Mouse (Mus musculus) stomach, postnatal 0 days (tissue): Measurements from ENCODE around the gene Oas2. TPM values are rescaled to one million over a fixed set of nuclear protein-coding genes. Genes with fewer than 3 reads are reported as not detected.
A peak's percentile ranks its signal among the peaks of the same experiment; 100 is the strongest.
"Not testable (repeated sequence)": the region's sequence is repeated elsewhere in the genome, so short reads cannot be mapped to it uniquely, and the experiment has no call there.

ENCODE experiments used
- ATAC-seq: fragments of 200-750 bp; cut with Nextera tagmentation; 2 replicates; pipeline ENCODE4 v1.8.0; 2017; ENCODE audit not compliant: low FRiP score, low TSS enrichment
- DNase-seq: peaks from one replicate; pipeline ENCODE4 v3.0.0-alpha.2; 2016; ENCODE audit warnings: low spot score
- H3K27ac ChIP-seq: fragments of 300-500 bp; sonication (generic); replicated peaks from 2 replicates; pipeline ENCODE4 v1.5.1; 2014; ENCODE audit warnings: mild to moderate bottlenecking, control low read depth
- H3K27me3 ChIP-seq: fragments of 300-500 bp; sonication (generic); 2 replicates; pipeline ENCODE4 v1.6.1; 2014; ENCODE audit warnings: low read length; ENCODE audit not compliant: control insufficient read depth, insufficient read depth
- H3K36me3 ChIP-seq: fragments of 300-500 bp; sonication (generic); 2 replicates; pipeline ENCODE4 v1.6.1; 2014; ENCODE audit warnings: low read length, mixed read lengths; ENCODE audit not compliant: control insufficient read depth, insufficient read depth
- H3K4me1 ChIP-seq: fragments of 300-500 bp; sonication (generic); replicated peaks from 2 replicates; pipeline ENCODE4 v1.6.1; 2014; ENCODE audit warnings: antibody characterized with exemption; ENCODE audit not compliant: control insufficient read depth, insufficient read depth
- H3K4me2 ChIP-seq: fragments of 300-500 bp; sonication (generic); replicated peaks from 2 replicates; pipeline ENCODE4 v1.6.1; 2014; ENCODE audit warnings: low read depth, mild to moderate bottlenecking, control low read depth, moderate library complexity
- H3K4me3 ChIP-seq: fragments of 300-500 bp; sonication (generic); 2 replicates; pipeline ENCODE4 v1.5.1; 2014; ENCODE audit warnings: low read depth, low read length, control low read depth
- H3K9ac ChIP-seq: fragments of 300-500 bp; sonication (generic); 2 replicates; pipeline ENCODE4 v1.6.1; 2014; ENCODE audit warnings: mild to moderate bottlenecking, low read length, control low read depth, mixed read lengths
- H3K9me3 ChIP-seq: fragments of 300-500 bp; sonication (generic); 2 replicates; pipeline ENCODE4 v1.6.1; 2016; ENCODE audit warnings: low read length; ENCODE audit not compliant: control insufficient read depth
- CTCF ChIP-seq: IDR thresholded peaks from 2 replicates; pipeline ENCODE4 v1.5.1; 2016; ENCODE audit warnings: antibody characterized with exemption, low read depth, mild to moderate bottlenecking, moderate library complexity
- EP300 ChIP-seq: optimal IDR thresholded peaks from 2 replicates; pipeline ENCODE3; 2016; ENCODE audit warnings: antibody characterized with exemption
- WGBS: fragments of 180-500 bp; shearing (Covaris S2); extraction: QIAGEN DNeasy Blood & Tissue Kit; methylation state at CpG from one replicate; pipeline ENCODE4 v1.1.7; 2014; 5-methylcytosine and 5-hydroxymethylcytosine counted together
- polyA plus RNA-seq: library from polyadenylated mRNA; unstranded; fragments of >200 nt; fragmentation: Nextera tagmentation; extraction: Ambion mirVana; gene quantifications from 2 replicates; pipeline ENCODE4 v1.2.1, GENCODE M21; 2015

Oas2 gene
- polyA plus RNA-seq = 0.59 and 0.74 TPM in 2 replicates

GRCm38 (mm10) chr5:120749688-120750087 lies at the start of gene Oas2:
Gene Oas2, minus strand, starts transcription at chr5:120749853.
- WGBS = 45% methylated on average over 5 of the region's 5 CpGs
- no peaks in the 10 kb centered on the region for H3K36me3 ChIP-seq
- no peak within 1 kb of the TSS for H3K27ac ChIP-seq
- no peaks in the 10 kb centered on the region for H3K9me3 ChIP-seq
- ATAC-seq (peak; percentile 53; the same call in 1 of the 2 replicates), DNase-seq (no peak)
- H3K4me3 ChIP-seq = no peak within 1 kb of the TSS
- no peak within 1 kb of the TSS for H3K9ac ChIP-seq
- no peaks in the 10 kb centered on the region for H3K4me1 ChIP-seq
- no peak within 1 kb of the TSS for H3K4me2 ChIP-seq
- no peak for TF ChIP-seq EP300
- H3K27me3 ChIP-seq = no peaks in the 10 kb centered on the region

- not testable (repeated sequence) for H3K9ac ChIP-seq, DNase-seq, H3K4me1 ChIP-seq, H3K4me3 ChIP-seq, H3K27me3 ChIP-seq, ATAC-seq, H3K4me2 ChIP-seq, H3K36me3 ChIP-seq, H3K9me3 ChIP-seq, H3K27ac ChIP-seq
- WGBS = 46% methylated on average over 2 of the region's 2 CpGs
These were observed 49.3 kb upstream of the Oas2 start for GRCm38 (mm10) chr5:120798943-120799342.

DNA sequence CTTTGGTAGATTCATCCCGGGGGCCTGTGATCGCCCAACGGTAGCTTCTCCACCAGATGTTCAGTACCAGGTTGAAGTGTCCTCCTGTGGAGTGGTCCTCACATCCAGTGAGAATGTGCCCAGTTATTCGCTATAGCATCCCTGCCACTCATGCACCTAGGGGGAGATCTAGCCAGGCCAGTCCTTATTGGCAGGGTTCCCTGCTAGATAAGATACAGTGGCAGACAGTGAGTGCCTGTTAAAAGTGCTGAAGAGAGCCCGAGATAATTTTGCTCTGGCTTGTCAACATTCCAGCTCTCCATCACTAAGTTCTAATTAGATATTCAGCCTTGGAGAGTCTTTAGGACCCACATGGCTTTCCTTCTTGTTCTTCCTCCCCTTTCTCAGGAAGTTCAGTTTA lies 48.5 kb upstream of the Oas2 start:
- H3K9me3 ChIP-seq, H3K27me3 ChIP-seq, H3K4me3 ChIP-seq, H3K4me1 ChIP-seq, H3K36me3 ChIP-seq, ATAC-seq, H3K4me2 ChIP-seq, H3K27ac ChIP-seq, H3K9ac ChIP-seq, DNase-seq: not testable (repeated sequence)
- 77% methylated on average over 5 of the region's 5 CpGs for WGBS

DNA sequence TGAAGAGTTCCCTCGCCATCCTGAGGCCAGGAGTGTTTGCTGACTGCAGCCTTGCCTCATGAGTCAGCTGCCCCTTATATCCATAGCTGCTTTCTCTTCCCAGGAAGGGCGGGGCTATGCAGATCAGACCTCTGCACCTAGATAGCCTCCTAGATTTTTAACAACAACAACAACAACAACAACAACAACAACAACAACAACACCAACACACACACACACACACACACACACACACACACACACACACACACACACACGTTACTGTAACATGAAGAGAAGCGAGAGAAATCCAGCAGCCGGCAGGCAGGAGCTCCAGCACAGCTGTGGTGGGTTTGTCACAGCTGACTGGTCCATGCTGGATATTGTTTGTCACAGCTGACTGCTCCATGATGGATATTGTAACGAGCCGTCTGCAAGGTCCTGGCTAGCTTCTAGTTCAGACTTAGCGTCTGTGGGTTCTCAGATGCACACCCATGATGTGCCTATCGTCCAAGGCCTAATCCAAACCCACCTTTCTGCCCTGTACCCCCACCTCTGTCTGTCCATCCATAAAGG lies 45.9 kb upstream of the Oas2 start, which contains the start of gene Oas1e:
Gene Oas1e, minus strand, starts transcription at position 51 of the 555 bp plus-strand sequence.
- not testable (repeated sequence) for H3K36me3 ChIP-seq, H3K4me3 ChIP-seq, H3K27me3 ChIP-seq, ATAC-seq, H3K9me3 ChIP-seq, H3K4me2 ChIP-seq, H3K4me1 ChIP-seq, DNase-seq, H3K9ac ChIP-seq, H3K27ac ChIP-seq
- WGBS = 60% methylated on average over 9 of the region's 9 CpGs

- no peaks in the 10 kb centered on the region for H3K27me3 ChIP-seq
- no peaks in the 10 kb centered on the region for H3K9me3 ChIP-seq
- WGBS = 18% methylated on average over 2 of the region's 2 CpGs
- no peak for TF ChIP-seq EP300
- peak; percentile 81 for TF ChIP-seq CTCF
- H3K4me2 ChIP-seq = no peak overlapping the region
- ATAC-seq (no peak; the same call in 1 of the 2 replicates), DNase-seq (peak; percentile 50)
- no peak overlapping the region for H3K4me3 ChIP-seq
- H3K27ac ChIP-seq = no peak overlapping the region
- no peaks in the 10 kb centered on the region for H3K36me3 ChIP-seq
- H3K4me1 ChIP-seq = no peaks in the 10 kb centered on the region
- no peak overlapping the region for H3K9ac ChIP-seq
These were observed 43.4 kb upstream of the Oas2 start for GRCm38 (mm10) chr5:120793043-120793442.

DNA sequence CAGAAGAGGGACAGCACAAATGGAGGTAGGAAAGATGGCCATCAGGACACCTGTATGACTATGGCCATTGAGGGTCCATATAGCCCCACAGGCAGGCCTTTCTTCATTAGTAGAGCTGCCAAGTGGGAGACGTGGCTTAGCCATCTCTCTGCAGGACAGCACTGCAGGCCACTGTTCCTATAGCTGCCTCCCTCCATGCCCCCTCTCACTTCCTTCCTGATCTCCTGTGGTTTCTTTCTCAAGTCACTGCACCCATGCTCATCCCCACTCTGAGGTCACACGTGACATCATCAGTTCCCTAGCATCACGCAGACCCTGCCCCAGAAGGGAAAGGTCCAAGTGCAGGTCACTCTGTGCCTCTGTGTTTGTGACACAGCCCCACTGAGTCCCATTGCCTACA lies 37.4 kb upstream of the Oas2 start:
- no peak overlapping the region for H3K4me2 ChIP-seq
- no peak overlapping the region for H3K9ac ChIP-seq
- DNase-seq (no peak), ATAC-seq (no peak)
- no peaks in the 10 kb centered on the region for H3K36me3 ChIP-seq
- no peaks in the 10 kb centered on the region for H3K4me1 ChIP-seq
- 52% methylated on average over 3 of the region's 3 CpGs for WGBS
- no peaks in the 10 kb centered on the region for H3K27me3 ChIP-seq
- no peak overlapping the region for H3K27ac ChIP-seq
- no peak for TF ChIP-seq CTCF
- no peak for TF ChIP-seq EP300
- H3K9me3 ChIP-seq = no peaks in the 10 kb centered on the region
- H3K4me3 ChIP-seq = no peak overlapping the region
